Mouse (Mus musculus): ENCODE measurements around the gene Gm6676. TPM values are rescaled to one million over a fixed set of nuclear protein-coding genes. Genes with fewer than 3 reads are reported as not detected.
"Not testable (repeated sequence)": the region's sequence is repeated elsewhere in the genome, so short reads cannot be mapped to it uniquely, and the experiment has no call there.

Gene Gm6676
- not detected in 2 replicates for polyA plus RNA-seq (2015; fragmentation: Nextera tagmentation; extraction: Ambion mirVana)

DNA sequence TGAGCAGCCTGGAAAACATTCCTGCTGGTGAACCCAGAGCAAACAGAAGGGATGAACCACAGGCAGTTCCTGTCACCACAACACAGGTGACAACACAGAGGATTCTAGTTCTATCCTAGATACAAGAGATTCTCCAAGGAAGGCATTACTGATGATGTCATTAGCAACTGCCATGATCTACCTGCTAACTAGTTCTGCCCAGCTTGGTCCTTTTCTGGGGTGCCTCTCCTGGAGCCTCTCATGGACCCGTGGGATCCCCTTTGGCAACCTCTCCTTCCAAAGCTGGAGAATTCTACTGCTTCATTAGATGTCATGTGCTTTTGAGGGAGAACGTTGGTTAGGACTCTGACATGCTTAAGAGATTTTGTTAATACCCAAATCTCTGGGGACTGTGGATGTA lies at the start of gene Gm6676:
Gm6676 (minus strand) TSS at position 101 of the 400 bp plus-strand sequence.
- not testable (repeated sequence) for ATAC-seq; H3K4me3 ChIP-seq (replicated peaks); H3K9me3 ChIP-seq; H3K27me3 ChIP-seq (replicated peaks); H3K36me3 ChIP-seq; H3K4me2 ChIP-seq (replicated peaks); H3K4me1 ChIP-seq (replicated peaks); H3K27ac ChIP-seq; H3K9ac ChIP-seq
- no CpG with 5 or more reads among the region's 2 CpGs for WGBS

- not testable (repeated sequence) for ATAC-seq
- WGBS = no CpG with 5 or more reads among the region's 37 CpGs
These were observed 49.3 kb upstream of the Gm6676 start, which contains the start of gene Gm3512 for GRCm38 (mm10) chr14:7174483-7174971. Gm3512 (minus strand) TSS chr14:7174533.

GRCm38 (mm10) chr14:7105124-7105802 lies 19.9 kb downstream of the Gm6676 start:
- peak overlapping the region; percentile 48 for H3K4me3 ChIP-seq (replicated peaks)
- H3K4me1 ChIP-seq (replicated peaks); H3K36me3 ChIP-seq; H3K27me3 ChIP-seq (replicated peaks); ATAC-seq; H3K9me3 ChIP-seq: not testable (repeated sequence)
- H3K4me2 ChIP-seq (replicated peaks) = peak overlapping the region; percentile 74
- whole genome bisulfite sequencing = 1% methylated on average over 8 of the region's 54 CpGs
- H3K27ac ChIP-seq = peak overlapping the region; percentile 48; the same call in 1 of the 2 replicates
- H3K9ac ChIP-seq = peak overlapping the region; percentile 53

More at GRCm38 (mm10) chr14:7174483-7174971, 49.3 kb upstream of the Gm6676 start, which contains the start of gene Gm3512:
- H3K9ac ChIP-seq; H3K4me3 ChIP-seq (replicated peaks); H3K27me3 ChIP-seq (replicated peaks); H3K27ac ChIP-seq; H3K4me1 ChIP-seq (replicated peaks); H3K4me2 ChIP-seq (replicated peaks); H3K9me3 ChIP-seq; H3K36me3 ChIP-seq: not testable (repeated sequence)

DNA sequence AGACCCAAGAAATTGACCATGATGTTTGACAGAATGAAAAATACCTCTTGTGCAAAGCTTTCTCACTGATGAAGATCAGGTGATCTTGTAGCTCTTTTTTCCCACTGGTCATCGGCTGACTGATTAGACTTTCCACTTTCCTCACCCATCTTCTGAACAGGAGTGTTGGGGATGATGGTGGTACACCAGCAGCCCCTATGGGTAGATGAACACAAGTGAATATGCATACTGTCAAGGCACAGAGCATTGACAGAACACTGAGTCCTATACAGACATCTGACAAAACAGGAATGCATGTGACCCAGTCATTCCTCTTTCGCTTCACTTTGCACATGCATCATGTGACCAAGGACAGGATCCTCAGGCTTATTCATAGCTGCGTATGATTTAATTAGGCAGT lies 24.7 kb downstream of the Gm6676 start, which contains the start of gene Gm3696:
Gm3696 (minus strand) TSS at position 101 of the 400 bp plus-strand sequence.
- not testable (repeated sequence) for ATAC-seq; H3K27ac ChIP-seq; H3K4me2 ChIP-seq (replicated peaks); H3K4me3 ChIP-seq (replicated peaks); H3K27me3 ChIP-seq (replicated peaks); H3K36me3 ChIP-seq; H3K4me1 ChIP-seq (replicated peaks); H3K9ac ChIP-seq; H3K9me3 ChIP-seq
- 85% methylated on average over 1 of the region's 3 CpGs for WGBS

Other genes starting within 250 kb of the Gm6676 start
- gene Gm3667, start 235.4 kb downstream of the Gm6676 start, polyA plus RNA-seq (2015; fragmentation: Nextera tagmentation; extraction: Ambion mirVana) = 0.44 and 0.55 TPM in 2 replicates
- gene Gm6356, start 151.6 kb downstream of the Gm6676 start, polyA plus RNA-seq (2015; fragmentation: Nextera tagmentation; extraction: Ambion mirVana) = not detected in 2 replicates
- gene Gm10406, start 98.0 kb downstream of the Gm6676 start, polyA plus RNA-seq (2015; fragmentation: Nextera tagmentation; extraction: Ambion mirVana) = 0.30 and 0.31 TPM in 2 replicates
- gene Gm3685, start 80.4 kb downstream of the Gm6676 start, polyA plus RNA-seq (2015; fragmentation: Nextera tagmentation; extraction: Ambion mirVana) = not detected in 2 replicates
- 0.77 and 0.86 TPM in 2 replicates for gene Gm3696, start 24.8 kb downstream of the Gm6676 start, polyA plus RNA-seq (2015; fragmentation: Nextera tagmentation; extraction: Ambion mirVana)
- 2.3 and 2.9 TPM in 2 replicates for gene Gm3512, start 49.1 kb upstream of the Gm6676 start, polyA plus RNA-seq (2015; fragmentation: Nextera tagmentation; extraction: Ambion mirVana)
- not detected in 2 replicates for gene Gm16434, start 69.1 kb upstream of the Gm6676 start, polyA plus RNA-seq (2015; fragmentation: Nextera tagmentation; extraction: Ambion mirVana)
- gene Gm3727, start 139.3 kb upstream of the Gm6676 start, polyA plus RNA-seq (2015; fragmentation: Nextera tagmentation; extraction: Ambion mirVana) = not detected in 2 replicates
- gene Gm3739, start 189.6 kb upstream of the Gm6676 start, polyA plus RNA-seq (2015; fragmentation: Nextera tagmentation; extraction: Ambion mirVana) = 0.58 and 0.69 TPM in 2 replicates
- not detected in 2 replicates for gene Gm5797, start 207.0 kb upstream of the Gm6676 start, polyA plus RNA-seq (2015; fragmentation: Nextera tagmentation; extraction: Ambion mirVana)
- gene Gm8374, start 239.7 kb upstream of the Gm6676 start, polyA plus RNA-seq (2015; fragmentation: Nextera tagmentation; extraction: Ambion mirVana) = not detected in 2 replicates